Mouse (Mus musculus) WW6 (cell line): Measurements from ENCODE around the gene Tmem63a.

Experiments used
- DNase-seq: peaks from one replicate; pipeline ENCODE4 v3.0.0-alpha.2; 2013; ENCODE audit warnings: low read depth, low spot score

Tmem63a gene

GRCm38 (mm10) chr1:181009011-181009590, 67.0 kb downstream of the Tmem63a start:
- no peak for DNase-seq

- no peak for DNase-seq
Measured at GRCm38 (mm10) chr1:181009754-181010153, 67.6 kb downstream of the Tmem63a start.

GRCm38 (mm10) chr1:181010171-181010932, 68.2 kb downstream of the Tmem63a start:
- DNase-seq, result no peak

GRCm38 (mm10) chr1:181011601-181012000, 69.5 kb downstream of the Tmem63a start:
- no peak for DNase-seq

GRCm38 (mm10) chr1:181012416-181012815, 70.3 kb downstream of the Tmem63a start:
- DNase-seq, result no peak

GRCm38 (mm10) chr1:181013446-181013845, 71.3 kb downstream of the Tmem63a start:
- DNase-seq, result no peak

- no peak for DNase-seq
Measured at GRCm38 (mm10) chr1:181014731-181015500, 72.8 kb downstream of the Tmem63a start.

- DNase-seq, result no peak
Measured at GRCm38 (mm10) chr1:181015558-181015957, 73.4 kb downstream of the Tmem63a start.

GRCm38 (mm10) chr1:181016045-181016444, 73.9 kb downstream of the Tmem63a start:
- no peak for DNase-seq

GRCm38 (mm10) chr1:181016532-181017131, 74.5 kb downstream of the Tmem63a start:
- DNase-seq, result no peak

GRCm38 (mm10) chr1:181017212-181017711, 75.1 kb downstream of the Tmem63a start:
- DNase-seq, result peak; percentile 64

- DNase-seq, result no peak
Measured at GRCm38 (mm10) chr1:181017890-181018420, 75.8 kb downstream of the Tmem63a start.

GRCm38 (mm10) chr1:181020756-181021487, 78.8 kb downstream of the Tmem63a start, which contains the start of gene Ephx1:
Gene Ephx1 (minus strand): TSS chr1:181020904.
- no peak for DNase-seq

- no peak for DNase-seq
Measured at GRCm38 (mm10) chr1:181021488-181021865, 79.3 kb downstream of the Tmem63a start.

GRCm38 (mm10) chr1:181022265-181022664, 80.1 kb downstream of the Tmem63a start:
- peak; percentile 57 for DNase-seq
